Mouse (Mus musculus) common myeloid progenitor, adult 5-6 weeks (primary cell): ENCODE results near the gene Gpr142. TPM values are rescaled to one million over a fixed set of nuclear protein-coding genes. Genes with fewer than 3 reads are reported as not detected.
A peak's percentile ranks its signal among the peaks of the same experiment; 100 is the strongest.

Experiments used
- ATAC-seq: replicated peaks from 2 replicates; pipeline ENCODE4 v1.8.0; 2016; ENCODE audit warnings: low read depth, mild to moderate bottlenecking, moderate TSS enrichment, inconsistent platforms; ENCODE audit not compliant: poor library complexity, severe bottlenecking
- total RNA-seq: library from RNA; stranded (forward); fragments of 200-1000, 187-1606 nt; gene quantifications from 2 replicates; pipeline ENCODE4 v1.2.3, GENCODE M21; 2017

The Gpr142 gene
- total RNA-seq: not detected in 2 replicates

DNA sequence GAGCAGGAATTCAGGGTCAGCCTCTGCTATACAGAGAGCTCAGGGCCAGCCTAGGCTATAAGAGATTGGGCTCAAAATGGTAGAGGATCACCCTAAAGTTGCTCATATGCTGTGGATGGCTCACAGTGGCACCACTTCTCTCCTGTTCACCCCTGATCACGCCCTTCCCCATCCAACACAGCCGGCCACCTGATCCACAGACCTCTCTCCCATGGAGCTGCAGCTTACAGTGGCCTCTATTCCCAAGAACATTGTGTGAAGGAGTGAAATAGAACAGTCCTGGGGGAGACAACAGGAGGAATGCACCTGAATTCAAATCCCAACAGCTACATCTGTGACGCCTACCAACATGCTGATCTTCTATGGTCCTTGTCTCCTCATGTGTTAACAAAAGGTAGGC is at the start of gene Gpr142:
TSS of gene Gpr142 (plus strand) at position 301 of the 400 bp plus-strand sequence.
- ATAC-seq: no peak

- ATAC-seq: peak; percentile 84
Observed at GRCm38 (mm10) chr11:114764820-114765818, 33.6 kb upstream of the Gpr142 start, which contains the start of gene Kif19a. Gene Kif19a (plus strand): TSS chr11:114765388.

GRCm38 (mm10) chr11:114769911-114770310 is 28.8 kb upstream of the Gpr142 start:
- ATAC-seq: no peak

- no peak for ATAC-seq
Observed at GRCm38 (mm10) chr11:114771896-114772295, 26.8 kb upstream of the Gpr142 start.

- ATAC-seq: no peak
Observed at GRCm38 (mm10) chr11:114780076-114780475, 18.6 kb upstream of the Gpr142 start.

- no peak for ATAC-seq
Observed at GRCm38 (mm10) chr11:114785892-114786291, 12.8 kb upstream of the Gpr142 start.

DNA sequence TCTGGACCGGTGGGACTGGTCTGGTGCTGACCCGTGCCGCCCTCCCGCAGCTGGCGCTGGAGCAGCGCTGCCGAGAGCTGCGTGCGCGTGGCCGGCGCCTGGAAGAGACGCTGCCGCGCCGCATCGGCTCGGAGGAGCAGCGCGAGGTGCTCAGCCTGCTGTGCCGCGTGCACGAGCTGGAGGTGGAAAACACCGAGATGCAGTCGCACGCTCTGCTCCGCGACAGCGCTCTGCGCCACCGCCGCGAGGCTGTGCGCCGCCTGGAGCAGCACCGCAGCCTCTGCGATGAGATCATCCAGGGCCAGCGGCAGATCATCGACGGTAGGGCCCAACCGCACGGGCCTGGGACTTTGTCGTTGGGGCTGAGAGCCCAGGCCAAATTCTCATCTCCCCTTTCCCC is 12.4 kb upstream of the Gpr142 start:
- ATAC-seq: no peak; the same call in 1 of the 2 replicates

DNA sequence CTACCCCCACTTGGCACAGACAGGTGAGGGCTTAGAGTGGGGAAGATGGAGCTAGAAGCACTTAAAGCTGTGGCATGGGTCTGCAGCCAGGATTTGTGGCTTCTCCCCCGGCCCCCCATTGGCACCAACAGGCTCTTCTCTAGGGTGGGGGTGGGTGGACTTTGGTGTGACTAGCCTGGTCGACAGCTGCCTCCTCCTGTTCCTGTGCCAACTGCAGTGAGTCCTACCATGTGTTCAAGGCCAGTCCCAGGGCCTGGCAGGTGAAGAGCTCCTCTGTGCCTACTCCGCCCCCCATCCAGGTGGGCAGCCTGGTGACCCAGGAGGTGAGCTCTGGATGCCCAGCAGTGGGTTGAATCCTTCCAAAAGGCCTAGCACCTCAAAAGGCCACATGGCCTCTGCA is 11.1 kb upstream of the Gpr142 start:
- ATAC-seq: no peak

- ATAC-seq: peak; percentile 75
Observed at GRCm38 (mm10) chr11:114789061-114789714, 9.5 kb upstream of the Gpr142 start.

GRCm38 (mm10) chr11:114789716-114790115 is 9.0 kb upstream of the Gpr142 start:
- ATAC-seq: no peak

GRCm38 (mm10) chr11:114790171-114790570 is 8.6 kb upstream of the Gpr142 start:
- no peak for ATAC-seq

- ATAC-seq: no peak
Observed at GRCm38 (mm10) chr11:114790841-114791240, 7.9 kb upstream of the Gpr142 start.

DNA sequence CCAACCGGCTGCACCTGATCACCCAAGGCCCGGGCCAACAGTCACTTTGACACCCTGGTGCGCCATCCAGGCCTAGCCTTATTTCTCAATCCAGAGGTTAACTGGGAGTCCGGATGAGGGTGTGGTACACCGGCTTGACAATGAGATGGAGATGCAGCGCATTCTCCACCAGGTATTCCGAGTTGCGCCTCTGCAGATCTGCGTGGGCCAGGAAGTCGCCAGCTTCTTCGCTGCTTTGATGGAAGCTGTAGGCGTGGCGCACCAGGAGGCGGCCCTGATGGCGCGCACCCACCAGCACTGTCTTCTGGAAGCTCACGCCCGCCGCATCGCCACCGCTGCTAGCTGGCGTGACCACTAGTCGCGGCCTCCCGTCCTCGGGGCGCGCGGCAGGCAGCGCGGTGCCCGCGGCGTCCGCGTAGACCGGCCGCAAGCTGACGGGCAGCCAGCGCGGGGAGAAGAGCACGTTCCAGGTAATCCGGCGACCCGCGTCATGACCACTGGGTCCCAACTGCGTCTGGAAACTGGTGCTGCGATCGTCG is 7.3 kb upstream of the Gpr142 start:
- ATAC-seq: no peak

DNA sequence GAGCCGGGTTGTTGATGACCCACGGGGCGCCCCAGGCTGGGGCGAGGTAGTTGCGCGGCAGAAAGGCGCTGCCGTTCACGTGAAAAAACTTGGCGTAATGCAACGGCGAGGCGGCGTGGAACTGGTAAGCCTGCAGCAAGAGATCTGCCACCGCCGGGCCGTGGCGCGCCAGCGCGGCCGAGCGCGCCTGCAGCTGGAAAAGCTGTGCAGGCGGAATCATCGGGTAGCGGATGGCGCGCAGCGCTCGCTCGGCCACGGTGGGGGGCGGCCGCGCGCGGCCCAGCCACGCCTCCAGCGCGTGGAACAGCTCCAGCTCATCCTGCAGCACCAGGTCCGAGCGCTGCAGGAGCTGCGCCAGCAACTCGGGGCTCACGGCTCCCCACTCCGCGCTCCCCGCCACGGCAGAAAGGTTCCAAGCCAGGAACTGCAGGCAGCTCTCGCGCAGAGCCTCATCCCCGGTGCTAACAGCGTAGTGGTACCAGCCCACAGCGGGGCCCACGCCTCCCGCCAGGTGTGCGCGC is 6.8 kb upstream of the Gpr142 start:
- ATAC-seq: no peak

GRCm38 (mm10) chr11:114792931-114793494 is 5.7 kb upstream of the Gpr142 start:
- peak; percentile 23; the same call in 1 of the 2 replicates for ATAC-seq

DNA sequence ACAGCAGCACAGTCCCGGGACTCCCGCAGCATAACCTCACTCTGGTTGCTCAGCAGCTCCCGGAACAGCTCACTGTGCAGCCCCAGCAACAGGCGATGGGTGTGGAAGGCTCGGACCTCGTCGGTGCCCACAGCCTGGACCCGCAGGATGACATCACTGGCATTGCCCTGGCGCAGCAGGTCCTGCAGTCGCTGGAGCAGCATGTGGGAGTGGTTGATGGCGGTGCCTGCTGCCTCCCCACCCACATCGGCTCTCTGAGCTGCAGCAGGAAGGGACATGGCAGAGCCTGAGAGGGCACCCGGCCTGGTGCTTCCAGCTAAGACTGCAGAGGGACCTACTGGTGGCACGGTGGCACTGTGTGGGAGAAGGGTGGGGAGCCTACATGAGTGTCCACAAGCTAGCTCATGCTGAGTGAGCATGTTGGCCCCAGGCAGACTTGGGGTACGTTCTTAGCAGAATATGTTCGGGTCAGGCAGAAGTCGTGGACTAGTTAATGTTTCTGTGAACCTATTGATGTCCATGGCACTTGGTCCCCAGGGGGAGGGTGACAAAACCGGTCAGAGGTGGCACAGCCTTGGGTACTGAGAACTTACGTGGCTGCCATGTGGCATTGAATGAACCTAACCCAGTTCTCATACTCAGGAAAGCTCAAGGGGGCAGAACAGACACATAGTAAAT is 4.7 kb upstream of the Gpr142 start:
- no peak for ATAC-seq

DNA sequence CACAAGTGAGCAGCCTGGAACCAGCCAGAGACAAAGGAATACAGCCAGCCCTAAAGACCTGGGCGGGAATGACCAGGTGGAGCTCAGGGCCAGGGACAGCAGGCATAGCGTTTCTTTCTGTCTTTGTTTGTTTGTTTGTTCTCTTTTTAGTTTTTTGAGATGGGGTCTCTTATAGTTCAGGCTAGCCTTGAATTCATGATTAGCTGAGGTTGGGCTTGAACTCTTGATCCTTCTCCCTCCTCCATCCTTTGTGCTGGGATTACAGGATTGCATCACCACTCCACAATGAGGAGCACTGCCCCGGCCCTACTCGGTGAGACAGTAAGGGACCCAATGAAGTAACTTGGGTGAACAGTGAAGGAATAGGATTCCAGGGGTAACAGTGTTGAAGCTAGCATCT is 4.0 kb upstream of the Gpr142 start:
- ATAC-seq: no peak

- peak; percentile 48 for ATAC-seq
Observed at GRCm38 (mm10) chr11:114795231-114795746, 3.4 kb upstream of the Gpr142 start.

DNA sequence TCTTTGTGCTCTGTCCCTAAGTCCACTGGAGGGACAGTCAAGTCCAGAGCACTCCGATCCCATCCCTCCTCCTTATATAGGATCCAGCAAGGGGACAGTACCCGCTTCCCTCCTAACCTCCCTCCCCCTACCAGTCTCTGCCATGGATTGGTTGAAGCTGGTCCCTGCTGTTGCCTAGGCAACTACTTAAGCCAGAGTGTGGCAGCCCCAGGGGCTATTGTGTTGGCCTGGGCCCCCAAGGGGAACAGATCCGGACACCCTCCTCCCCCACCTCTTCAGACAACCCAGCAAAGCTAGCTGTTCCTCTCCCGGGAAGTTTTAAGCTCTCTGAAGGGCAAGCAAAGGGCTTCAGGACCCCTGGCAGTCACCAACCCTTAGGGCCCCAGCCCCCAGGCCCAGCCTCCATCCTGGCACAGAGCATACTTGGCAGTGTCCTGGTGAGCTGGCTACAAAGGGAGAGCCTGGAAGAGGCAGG is 2.8 kb upstream of the Gpr142 start, which contains the start of gene Btbd17:
TSS of gene Btbd17 (minus strand) at position 98 of the 475 bp plus-strand sequence.
- ATAC-seq: no peak
